Mouse (Mus musculus) heart, postnatal 4 days (tissue): ENCODE measurements at regions not wholly inside any gene's neighbourhood (a gene's known extent, or its start where the extent isn't known, plus 50 kb on each side); places are given as distances from the start of the nearest gene placed in this dataset.

Source experiments
- DNase-seq: peaks from one replicate; pipeline ENCODE4 v3.0.0; 2021

- DNase-seq, result no peak
Observed at GRCm38 (mm10) chr13:71653212-71653938, 310.1 kb downstream of the Irx1 start.

DNA sequence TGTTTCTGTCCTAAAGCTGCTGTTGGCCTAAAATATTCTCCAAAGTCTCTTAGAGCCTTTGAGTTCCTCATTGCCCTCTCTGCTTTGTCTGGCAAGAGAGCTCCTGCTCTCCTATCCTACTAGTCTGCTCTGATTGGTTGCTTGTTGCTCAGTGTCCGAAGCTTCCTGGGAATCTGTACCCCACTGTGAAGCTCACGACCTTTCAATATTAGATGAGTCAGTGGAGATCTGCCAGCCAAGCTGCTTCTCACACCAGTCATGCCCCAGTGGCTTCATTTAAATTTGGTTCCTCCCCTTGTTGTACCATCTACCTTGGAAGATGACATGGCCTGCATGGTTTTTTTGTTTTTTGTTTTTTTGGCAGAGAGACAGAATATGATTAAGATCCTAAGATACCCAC, 313.6 kb downstream of the Irx1 start:
- no peak for DNase-seq

- no peak for DNase-seq
Observed at GRCm38 (mm10) chr13:71649031-71649430, 314.5 kb downstream of the Irx1 start.

DNA sequence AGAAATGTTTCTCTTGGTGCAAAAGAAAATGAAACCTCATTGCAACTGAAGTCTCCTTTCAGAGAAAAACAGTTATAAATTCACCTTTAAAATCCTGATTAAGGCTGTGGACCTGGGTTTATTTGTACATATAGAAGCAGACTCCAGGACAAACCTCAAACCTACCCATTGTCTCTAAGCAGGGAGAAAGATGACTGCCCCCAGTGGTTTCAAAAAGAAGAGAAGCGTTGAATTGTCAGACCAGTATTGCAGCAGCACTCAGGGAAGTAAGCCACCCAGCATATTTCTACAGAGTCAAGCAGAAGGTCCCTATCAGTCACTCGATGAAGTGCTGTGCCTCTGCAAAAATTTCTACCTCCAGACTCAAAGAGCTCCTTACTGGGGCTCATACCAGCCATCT, 332.1 kb downstream of the Irx1 start:
- no peak for DNase-seq

DNA sequence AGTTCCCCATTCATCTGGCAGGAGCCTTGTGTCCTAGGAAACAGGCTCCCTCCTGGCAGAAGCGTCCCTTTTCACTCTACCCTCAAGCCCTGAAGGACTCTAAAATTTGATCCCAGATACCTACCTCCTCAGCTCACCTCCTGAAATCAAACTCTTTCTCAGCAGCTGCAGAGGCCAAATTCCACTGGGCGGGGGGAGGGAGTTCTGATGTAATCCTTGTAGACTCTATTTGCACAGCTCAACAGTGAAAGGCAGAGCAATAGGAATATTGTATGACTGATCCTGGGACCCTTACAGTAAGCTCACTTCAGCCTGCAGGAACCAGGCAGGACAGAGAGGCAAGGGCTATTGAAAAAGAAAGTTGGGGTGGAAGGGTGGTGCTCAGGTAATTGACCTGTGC, 346.3 kb downstream of the Irx1 start:
- no peak for DNase-seq

GRCm38 (mm10) chr13:71612393-71613179, 350.9 kb downstream of the Irx1 start:
- no peak for DNase-seq

GRCm38 (mm10) chr13:71582486-71582885, 381.0 kb downstream of the Irx1 start:
- DNase-seq, result no peak

- DNase-seq, result no peak
Observed at GRCm38 (mm10) chr13:71565895-71566294, 397.6 kb downstream of the Irx1 start.

DNA sequence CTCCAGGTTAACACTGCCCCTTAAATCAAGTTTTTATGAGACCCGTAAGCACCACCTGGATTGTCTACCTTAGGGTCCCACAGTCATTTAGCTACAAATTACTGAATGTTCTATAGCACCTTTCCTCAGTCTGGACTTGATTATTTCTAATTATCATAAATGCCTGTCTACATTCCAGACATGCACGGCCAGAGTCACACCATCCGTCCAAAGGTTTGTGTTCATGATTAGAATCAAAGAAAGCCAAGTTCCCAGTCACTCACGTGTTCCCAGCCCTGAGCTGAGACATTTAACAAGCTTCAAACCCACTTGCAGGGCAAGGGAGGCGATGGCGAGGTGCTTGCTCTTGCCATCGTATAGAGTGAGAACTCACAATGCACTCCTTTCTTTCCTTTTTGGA, 398.1 kb downstream of the Irx1 start:
- DNase-seq, result no peak

DNA sequence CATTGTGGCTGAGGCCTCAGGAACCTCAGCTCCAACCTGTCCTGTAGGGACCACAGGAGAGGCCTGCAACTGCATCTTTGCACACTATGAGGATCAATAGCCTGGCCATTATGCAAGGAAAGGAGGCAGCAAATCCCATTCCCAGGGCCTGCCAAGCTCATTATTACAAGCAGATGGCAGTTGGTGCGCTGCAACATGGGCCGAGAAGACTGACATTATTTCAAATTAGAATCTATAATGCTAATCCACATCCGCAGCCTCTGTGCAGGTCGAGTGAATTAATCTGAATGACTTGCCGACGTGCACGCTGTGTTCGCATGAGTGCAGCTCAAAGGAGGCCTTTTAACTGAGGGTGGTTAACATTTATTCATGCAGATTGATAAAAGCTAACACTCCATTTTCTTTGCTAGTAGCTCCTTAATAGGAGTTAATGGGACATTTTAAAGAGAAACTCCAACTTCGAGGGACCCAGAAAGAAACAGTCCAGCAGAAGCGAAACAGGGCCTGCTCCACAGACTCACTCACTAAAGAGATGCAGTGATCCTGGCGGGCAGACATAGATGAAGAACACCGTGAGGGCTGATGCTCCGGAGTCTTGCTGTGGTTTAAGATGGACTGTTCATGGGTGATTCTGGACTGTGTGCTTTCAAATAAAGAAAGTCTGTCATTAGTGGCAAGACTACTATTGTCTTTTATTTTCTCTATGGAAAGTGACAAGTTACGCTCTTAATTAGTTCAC, 404.9 kb downstream of the Irx1 start:
- DNase-seq, result no peak

GRCm38 (mm10) chr13:71555471-71555870, 408.1 kb downstream of the Irx1 start:
- DNase-seq, result no peak

DNA sequence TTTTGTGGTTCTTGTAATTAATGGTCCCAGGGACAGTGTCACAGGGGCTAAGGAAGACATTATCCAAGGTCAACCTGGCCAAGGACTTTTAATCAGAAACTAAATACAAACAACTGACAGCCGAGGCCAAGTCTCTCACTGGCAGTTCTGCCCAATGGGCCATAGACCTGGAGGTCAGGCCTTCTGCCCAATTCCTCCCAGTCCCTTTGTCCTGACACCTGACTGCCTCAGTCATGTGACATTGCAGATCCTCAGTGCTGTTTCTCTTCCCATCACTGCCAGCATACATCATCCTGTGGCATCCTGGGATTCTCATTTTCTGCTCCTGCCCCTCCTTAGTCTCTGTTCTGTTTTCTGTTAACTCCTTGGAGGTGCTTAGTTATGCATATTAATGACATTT, 413.4 kb downstream of the Irx1 start:
- no peak for DNase-seq

- no peak for DNase-seq
Observed at GRCm38 (mm10) chr13:71549206-71549831, 414.2 kb downstream of the Irx1 start.

GRCm38 (mm10) chr13:71538226-71538625, 425.3 kb downstream of the Irx1 start:
- no peak for DNase-seq

- DNase-seq, result no peak
Observed at GRCm38 (mm10) chr13:71532796-71533351, 430.6 kb downstream of the Irx1 start.

GRCm38 (mm10) chr13:71529397-71530122, 434.0 kb downstream of the Irx1 start:
- no peak for DNase-seq

DNA sequence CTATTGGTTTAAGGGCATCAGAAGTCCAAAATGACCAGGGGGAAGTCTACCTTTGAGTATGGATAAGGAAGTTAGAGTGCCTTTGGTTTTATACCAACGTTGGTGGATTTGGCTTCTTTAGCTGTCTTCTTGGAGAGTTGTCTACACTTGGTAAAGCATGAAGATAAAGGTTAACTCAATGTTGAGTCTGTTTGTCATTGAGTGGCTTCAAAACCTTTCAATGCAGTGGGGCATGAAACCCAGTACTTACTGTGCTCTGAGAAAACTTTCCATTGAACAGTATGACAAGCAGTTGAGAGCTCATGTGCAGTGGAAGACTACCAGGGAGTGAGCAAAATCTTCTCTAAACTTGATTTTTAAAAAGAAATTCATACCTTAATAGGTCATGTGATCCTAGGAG, 445.7 kb downstream of the Irx1 start:
- no peak for DNase-seq

GRCm38 (mm10) chr13:71513204-71513603, 450.3 kb downstream of the Irx1 start:
- DNase-seq, result no peak

DNA sequence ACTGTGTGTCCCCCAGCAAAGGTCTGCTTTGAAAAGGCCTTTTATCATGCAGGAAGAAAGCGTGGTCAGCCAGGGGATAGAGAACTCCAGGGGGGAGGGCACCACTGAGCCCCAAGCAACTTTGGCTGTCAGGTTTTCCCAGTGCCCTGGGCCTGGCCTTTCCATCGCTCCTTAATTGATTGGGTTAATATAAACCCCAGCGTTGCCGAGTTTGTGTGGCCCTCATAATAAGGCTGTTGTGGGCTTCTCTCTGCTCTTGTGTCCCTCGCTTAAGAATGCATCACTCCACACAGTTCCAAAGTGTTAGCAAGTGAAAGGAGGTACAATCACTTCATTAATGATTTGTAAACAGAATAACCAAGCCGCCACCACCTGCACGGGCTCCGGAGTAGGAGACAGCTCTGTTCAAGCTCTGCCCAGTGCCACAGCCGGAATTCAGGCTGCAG, 455.5 kb downstream of the Irx1 start:
- no peak for DNase-seq

DNA sequence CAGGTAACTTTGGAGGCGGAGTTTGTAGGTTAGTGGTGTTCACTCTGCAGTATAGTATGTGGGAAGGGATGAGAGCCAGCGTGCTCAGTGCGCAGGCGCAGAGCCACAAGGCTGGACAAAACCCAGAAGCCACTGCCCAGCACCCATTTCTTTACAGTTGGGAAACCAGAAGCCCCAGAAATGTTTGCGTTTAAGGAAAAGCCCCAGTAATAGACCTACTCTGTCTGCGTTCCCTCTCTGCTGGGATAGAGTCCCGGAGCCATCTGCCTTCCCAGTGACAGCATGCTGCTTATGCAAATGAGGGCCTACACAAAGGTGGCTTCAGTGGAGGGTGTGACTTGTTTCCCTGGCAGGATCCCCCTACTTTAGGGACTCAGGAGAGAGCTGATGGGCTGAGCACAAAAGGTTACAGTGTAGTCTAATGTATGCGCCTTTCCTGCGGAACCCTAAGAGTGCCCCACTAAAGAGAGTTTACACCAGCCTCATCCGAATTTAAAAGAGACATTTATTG, 456.0 kb downstream of the Irx1 start:
- DNase-seq, result peak; percentile 11

GRCm38 (mm10) chr13:71506777-71507176, 456.7 kb downstream of the Irx1 start:
- no peak for DNase-seq

DNA sequence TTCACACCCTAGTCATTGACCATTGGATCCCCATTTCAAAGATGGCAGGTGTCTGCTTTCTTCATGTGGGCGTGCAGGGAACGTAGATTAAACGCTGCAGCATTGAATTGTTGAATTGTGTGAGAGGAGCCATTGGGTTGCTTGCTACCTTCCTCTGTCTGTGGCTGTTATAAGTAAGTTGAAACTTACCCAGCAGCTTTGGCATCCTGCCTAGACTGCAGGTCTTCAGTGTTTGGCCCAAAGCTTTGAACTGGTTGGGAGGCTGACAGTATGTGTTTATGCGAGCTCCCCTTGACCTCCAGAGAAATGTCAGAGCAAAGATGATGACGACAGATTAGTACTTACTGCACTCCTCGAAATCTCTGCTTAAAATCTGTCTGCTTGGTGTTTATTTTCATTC, 473.8 kb downstream of the Irx1 start:
- no peak for DNase-seq
